Mouse (Mus musculus): ENCODE measurements around the gene Rbm15b.

Gene Rbm15b

DNA sequence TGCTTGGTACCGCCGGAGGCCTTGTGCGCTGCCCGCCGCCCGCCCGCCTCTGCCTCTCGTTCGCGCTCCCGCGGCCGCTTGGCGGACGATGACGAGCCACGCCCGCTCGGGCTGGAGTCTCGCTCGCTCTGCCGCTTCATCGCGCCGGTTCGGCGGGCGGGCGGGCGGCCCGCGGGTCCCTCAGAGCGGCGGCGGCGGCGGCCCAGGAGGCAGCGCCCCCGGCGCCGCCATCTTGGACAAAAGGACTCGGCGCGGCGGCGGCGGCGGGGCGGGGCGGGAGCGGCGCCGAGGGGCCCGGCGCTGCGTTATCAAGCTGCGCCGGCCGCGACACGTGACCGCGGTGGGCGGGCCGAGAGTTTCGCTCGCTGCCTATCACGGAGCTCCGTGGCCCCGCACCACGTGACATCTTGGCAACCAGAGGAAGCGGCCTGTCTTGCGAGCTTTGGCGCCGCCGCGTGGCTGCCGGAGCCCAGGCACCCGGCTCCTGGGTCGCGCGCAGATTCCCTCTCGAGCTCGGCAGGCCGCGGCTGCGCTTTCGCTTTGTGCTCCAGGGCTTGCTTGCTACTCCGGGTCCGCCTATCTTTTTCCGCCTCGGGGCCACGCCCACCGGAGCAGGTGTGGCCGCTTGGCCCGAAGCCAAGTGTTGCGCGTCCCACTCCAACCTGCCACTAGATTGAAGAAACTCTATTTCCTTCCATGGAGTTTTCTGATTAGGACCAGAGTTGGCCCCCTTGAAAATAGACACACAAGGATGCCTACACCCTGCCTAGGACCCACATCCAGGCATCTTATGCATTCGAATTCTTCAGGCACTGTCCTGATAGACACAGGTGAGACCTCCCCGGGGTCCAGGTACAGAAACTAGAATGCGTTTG, at the start of gene Rbm15b:
Rbm15b (minus strand) TSS at position 601 of the 875 bp plus-strand sequence.
- DNase-seq (ENCODE audit: low spot score), result peak; percentile 98

DNA sequence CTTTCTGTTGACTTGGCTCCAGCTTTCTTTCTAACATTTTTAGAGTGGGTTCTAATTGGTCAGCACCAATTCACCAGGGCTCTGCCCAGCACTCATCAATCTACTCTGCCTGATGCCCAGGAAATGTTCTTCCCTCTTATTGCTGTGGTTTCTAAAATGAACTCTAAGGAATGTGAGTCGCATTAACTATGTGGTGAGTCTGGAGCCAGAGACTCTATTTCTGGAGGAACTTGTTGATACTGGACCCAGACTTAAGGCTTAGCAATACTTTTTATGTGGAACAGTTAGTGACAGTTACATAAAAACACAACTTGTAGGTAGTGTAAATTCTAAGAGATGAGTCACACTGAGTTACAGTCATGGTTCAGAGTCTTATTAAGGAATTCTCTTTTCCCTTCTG, 47.8 kb upstream of the Rbm15b start:
- DNase-seq (ENCODE audit: low spot score), result no peak

DNA sequence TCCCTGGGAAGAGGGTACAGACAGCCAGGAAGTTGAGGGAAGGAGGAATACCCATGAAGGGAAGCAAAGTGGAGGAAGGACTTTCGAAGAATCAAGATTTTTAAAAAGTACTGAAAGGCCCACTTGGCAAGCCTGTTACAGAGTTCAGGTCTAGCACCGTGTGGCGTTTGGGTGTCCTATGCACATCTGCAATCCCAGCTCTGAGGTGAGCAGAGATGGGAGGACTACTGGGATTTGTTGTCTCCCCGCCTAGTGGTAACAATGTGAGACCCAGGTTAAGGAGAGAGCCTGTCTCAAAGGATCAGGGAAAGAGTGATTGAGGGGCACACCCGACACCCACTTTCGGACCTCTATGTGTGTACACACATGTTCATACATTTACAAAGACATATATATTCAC, 27.6 kb upstream of the Rbm15b start:
- DNase-seq (ENCODE audit: low spot score), result no peak

DNA sequence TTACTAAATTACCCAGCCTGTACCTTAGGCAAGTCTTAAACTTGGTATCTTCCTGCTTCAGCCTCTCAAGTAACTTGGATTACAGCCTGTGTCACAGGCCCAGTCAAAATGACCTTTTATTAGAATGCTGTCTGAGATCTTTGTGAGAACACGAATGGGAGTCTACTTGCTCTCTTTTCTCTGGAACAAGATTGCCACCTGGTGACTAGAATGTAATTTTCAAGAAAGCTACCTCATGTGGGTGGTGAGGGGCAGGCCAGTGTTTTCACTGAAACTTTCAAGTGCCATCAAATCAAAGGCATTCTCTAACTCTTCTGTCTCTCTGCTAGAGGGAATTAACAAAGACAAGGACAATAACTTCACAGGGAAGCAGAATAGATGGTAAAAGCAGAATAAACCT, 26.5 kb upstream of the Rbm15b start:
- DNase-seq (ENCODE audit: low spot score), result no peak

DNA sequence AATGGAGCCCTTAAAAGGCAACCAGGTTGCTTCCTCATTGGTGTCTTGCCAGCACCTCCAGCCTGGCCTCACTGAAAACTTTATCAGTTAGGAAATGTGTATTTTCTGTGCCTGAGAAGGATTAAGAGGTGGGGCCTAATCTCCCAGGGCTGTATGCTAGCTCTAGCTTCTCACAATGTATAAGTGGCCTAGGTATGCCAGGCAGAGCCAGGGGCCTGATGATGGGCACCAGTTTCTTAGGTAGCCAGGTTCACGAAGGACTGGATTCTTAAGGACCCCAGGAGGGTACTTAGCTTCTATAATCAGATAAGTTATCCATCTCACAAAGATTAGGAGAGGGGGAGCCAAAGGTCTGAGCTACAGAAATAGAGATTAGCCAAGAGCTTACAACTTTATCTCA, 24.4 kb upstream of the Rbm15b start:
- no peak for DNase-seq (ENCODE audit: low spot score)

DNA sequence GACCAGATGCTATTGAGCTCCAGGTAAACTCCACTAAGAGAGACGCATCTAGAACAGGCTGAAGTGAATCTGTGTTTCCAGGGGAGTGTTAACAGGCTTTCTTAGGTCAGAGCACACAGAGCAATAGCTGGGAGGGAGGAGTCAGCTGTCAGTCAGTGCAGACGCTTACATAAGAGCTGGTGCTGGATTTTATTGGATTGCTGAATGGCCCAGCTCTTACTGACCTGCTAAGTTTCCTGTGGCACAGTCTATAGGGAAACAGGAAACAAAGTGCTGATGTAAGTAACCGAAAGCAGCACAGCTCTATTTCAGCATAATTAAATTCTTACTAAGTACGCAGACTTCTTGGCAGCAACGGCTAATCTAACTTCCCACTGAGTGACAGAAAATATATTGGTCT, 21.5 kb upstream of the Rbm15b start:
- no peak for DNase-seq (ENCODE audit: low spot score)

DNA sequence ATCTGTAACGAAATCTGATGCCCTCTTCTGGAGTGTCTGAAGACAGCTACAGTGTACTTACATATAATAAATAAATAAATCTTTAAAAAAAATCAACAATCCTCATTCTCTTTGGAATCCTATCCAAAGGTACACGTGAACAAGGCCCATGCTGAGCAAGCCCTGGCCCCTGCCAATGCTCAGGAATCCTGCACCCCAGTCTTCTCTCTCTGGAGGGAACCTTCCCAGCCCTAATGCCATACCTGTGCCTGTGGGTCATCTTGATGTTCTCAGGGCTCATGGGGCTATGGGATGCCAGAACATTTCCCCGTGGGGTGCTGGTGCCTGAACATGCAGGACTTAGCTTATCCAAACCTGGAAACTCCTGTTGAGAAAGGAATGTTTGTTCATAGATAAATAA, 20.9 kb upstream of the Rbm15b start:
- DNase-seq (ENCODE audit: low spot score), result no peak

DNA sequence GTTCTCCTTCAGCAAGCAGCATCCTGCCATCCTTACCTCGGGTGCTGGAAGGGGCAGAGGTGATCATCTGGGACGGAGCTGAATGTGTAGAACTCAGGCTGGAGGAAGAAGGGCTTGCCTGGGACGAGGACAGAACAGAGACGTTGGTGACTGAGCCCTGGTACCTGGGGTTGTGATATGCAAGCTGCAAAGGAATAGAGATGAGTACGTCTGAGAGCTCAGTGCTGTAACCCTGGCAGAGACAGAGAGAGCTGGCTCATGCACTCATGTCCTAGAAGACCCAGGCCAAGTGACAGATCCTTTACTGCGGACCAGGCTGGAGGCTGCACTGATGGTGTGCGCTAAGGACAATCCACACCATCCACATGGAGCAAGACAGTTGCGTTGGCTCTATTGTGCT, 19.4 kb upstream of the Rbm15b start:
- DNase-seq (ENCODE audit: low spot score), result no peak

DNA sequence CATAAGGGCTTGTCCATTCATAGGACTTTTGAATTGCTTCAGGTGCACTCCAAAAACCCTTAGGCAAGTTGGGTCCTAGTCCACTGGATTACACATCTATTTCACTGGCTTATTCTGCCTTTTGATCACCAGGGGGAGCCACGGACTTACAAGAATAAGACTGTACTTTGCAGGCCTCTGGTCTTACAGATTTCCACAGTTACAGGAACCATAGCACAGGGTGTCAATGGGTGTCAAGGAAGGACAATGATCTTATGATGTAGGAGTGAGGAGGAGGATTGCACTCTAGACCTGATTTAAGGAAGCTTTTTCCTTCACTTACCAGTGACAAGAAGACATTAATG, 16.5 kb upstream of the Rbm15b start:
- DNase-seq (ENCODE audit: low spot score), result peak; percentile 35

DNA sequence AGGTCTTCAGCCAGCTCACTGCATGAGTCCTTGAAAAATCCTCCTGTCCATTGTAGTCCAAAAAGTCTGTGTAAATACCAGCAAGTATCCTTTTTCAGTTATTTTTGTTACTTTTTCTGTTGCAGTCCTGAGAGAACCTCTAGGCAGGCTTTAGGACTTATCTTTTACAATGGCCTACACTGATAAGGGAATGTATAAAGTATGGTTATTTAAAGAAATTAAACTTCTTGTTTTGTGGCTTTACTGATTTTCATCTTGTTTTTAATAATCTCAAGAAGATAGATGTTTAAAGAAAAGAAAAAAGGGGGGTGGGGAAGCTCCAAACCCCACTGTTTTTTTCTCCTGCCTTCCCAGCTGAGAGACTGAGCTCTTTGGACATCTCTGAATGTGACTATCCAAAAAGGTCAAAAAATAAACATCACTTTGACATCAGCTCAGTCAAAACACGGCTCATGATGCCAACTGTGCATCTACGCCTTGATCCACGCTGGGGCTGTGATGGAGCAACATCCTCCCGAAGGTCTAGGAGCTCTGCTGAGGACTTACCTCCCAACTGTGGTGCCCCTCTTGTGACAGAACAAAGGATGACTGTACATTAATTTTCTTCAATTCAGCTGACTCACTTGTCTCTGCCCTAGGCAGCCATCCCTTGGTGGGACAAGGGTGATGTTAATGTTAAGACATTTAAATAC, 16.0 kb upstream of the Rbm15b start:
- DNase-seq (ENCODE audit: low spot score), result no peak

DNA sequence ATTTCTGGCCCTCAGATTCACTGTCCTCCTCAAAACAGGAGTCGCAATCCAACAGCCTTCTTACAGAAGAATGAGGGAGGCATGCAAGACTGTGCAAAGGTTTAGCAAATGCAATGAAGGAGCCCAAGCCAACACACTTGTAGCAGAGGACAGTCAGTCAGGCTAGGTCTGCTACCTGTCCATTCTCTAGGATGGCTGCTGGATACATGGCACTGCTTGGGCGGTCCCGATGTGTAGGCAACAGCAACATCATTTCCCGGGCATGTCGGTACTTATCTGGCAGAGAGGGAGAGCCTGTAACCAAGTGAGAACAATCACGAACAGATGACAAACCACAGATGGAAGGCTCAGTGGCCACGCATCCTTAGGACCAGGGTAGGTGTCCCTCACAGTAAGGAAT, 14.4 kb upstream of the Rbm15b start:
- DNase-seq (ENCODE audit: low spot score), result no peak

DNA sequence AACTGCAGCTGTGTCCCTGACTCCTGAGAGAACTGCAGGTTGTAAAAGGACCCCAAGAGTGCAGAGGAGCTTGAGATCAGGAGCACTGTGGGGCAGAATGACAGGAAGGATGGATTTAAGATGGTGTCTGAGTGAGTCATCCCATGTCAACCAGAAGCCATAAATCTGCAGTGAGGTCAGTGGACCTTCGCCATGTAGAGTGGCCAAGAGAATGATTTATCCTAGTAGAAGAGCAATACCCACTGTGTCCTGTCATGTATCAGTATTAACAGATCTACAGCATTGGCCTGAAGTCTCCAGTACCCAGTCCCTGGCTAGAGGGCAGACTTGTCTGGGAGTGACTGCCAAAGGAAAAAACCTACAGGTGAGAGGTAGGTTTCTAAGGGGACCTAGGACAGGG, 11.7 kb upstream of the Rbm15b start:
- DNase-seq (ENCODE audit: low spot score), result no peak

DNA sequence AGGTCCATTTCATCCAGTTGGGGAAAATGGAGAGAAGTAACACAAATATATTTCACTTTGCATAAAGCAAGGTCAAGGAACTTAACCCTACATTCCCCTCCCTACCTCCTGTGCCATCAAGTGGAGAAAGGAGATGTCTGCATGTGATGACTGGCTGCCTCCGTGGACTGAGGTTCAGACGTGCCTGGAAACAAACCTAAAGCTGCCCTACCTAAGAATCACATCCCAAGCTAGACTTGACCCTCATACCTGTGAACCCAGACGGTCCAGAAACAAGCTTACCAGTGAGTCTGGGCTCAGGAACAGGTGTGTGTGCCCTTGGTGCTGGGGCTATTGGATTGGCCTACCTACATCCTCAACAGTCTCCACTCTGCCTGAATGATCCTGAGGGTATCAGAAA, 6.1 kb upstream of the Rbm15b start:
- no peak for DNase-seq (ENCODE audit: low spot score)

DNA sequence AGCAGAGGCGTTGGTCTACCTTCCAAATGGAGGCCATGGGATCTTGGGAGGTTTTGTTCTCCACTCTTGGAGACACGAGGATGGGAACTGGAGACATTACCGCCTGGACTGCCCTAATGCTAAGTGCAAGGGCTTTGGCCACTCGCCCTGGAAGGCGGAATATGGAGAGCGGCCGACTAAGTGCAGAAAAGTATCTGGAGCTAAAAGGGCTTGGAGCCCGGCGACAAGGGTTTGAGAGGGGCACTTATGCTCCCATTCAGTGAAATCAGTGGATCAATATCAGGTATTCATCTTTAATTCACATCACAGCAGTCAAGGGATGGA, 5.3 kb upstream of the Rbm15b start:
- DNase-seq (ENCODE audit: low spot score), result no peak

DNA sequence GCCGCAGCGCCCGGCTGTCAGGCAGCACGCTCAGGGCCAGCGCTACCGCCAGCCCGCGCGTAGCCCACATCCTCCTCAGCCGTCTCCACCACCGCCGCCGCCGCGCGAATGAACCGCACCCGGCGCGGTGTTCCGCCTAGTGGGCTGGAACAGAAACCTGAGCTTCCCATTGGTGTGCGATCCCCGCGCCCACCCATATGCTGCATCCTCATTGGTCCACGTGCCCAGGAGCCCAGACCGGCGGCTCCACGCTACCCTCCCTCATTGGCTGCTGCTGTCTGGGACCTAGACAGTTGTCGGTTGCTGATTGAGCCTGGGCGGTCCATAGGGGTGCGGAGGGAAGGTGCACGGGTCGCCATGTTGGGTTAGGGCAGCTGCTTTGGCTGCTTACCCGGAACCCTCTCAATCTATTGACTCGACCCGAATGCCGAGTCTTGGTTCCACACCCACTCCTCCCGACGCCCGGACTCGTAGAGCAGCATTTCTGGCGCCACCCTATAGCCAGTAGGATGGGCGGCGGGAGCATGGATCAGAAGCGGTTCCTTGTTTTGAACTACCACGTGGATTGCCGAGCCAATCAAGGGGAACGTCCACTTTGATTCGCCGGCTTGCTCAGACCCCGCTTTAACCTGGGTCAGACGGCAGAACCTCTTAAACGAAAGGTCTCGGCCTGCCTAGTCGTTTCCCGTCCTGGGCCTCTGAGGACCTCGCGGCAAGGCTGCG, 4.8 kb upstream of the Rbm15b start, which contains the start of gene Manf:
Manf (minus strand) TSS at position 151 of the 723 bp plus-strand sequence.
- peak; percentile 99 for DNase-seq (ENCODE audit: low spot score)

DNA sequence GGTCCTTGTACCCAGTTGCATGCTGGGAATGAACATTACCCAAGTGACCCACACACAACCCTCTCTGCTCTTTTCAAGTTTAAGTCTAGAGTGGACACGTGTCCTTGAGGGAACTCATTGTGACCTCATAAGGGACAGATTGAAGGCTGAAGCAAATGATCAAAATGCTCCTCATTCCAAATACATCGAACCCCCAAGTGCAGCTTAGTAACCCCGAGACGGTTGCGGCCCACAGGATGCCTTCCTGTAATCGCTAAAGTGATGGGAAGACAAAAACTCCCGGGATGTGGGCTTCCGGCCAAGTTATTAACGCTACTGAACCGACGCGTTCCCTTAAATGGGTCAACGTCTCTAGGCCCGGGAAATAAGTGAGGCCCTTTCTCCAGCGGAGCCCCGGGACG, 4.1 kb upstream of the Rbm15b start:
- DNase-seq (ENCODE audit: low spot score), result no peak

DNA sequence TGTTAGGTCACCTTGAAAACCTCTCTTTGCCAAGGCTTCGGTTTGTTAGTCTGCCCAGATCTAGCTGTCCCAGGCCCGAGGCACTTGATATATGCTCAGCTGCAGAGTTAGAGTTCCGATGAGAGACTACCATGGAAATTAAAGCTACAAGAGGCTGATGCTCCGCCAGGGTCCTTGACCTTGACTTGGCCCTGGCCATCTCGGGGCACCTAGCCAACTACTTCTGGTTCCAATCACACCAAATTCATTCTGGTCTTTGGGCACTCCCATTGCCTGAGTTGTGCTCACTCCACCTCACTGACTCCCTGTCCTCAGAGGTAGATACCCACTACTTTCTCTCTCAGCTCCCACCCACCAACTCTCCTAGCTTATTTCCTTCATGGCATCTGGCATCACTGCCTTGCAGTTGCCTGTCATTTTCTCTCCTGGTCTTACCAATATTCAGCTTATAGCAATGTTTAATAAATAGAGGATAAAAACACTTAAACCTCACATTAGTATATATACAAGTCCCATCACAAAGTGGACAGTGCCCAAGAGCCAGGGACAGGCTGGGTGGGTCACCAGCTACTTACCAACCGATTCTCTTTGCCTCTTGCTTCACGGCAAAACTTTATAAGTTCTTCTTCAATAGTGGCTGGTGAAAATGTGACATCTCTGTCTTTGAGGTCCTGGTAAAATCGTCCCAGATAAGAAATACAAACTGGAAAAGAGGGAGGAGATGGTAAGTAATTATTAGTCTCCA, 3.4 kb upstream of the Rbm15b start:
- no peak for DNase-seq (ENCODE audit: low spot score)

DNA sequence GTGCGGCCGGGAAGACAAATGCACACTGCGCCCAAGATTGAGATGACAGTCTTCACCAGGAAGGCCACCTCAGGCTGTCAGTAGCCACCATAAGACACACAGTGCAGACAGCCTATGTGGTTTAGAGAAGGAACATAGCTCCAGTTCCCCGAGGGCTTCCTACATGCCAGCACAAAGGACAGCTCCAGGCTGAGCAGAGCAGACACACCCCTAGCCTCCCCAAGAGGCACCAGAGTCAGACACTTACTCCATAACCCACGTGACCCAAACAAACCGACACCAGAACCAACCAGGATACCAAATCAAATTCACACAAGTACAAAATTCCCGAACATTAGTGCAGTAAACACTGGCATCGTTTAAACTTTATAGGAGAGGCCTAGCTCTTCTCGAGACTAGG, 2.1 kb upstream of the Rbm15b start:
- DNase-seq (ENCODE audit: low spot score), result no peak

DNA sequence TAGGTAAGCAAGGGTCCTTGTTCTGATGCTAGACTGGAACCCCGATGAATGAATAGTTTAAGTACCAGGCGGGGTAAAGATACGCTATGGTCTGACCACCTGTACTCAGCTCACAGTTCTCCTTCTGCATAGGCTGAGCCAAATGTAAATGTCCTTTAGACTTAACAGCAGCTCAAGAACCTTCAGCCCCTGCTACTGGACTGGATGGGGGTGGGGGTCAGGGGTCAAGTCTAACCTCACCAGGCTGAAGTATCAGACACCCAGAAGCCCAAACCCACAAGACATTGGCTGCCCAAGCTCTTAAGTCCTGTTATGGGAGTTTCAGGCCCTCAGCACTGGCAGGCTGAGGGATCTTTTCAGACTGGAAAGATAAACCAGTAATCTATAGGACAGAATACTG, 1.1 kb upstream of the Rbm15b start:
- DNase-seq (ENCODE audit: low spot score), result no peak

DNA sequence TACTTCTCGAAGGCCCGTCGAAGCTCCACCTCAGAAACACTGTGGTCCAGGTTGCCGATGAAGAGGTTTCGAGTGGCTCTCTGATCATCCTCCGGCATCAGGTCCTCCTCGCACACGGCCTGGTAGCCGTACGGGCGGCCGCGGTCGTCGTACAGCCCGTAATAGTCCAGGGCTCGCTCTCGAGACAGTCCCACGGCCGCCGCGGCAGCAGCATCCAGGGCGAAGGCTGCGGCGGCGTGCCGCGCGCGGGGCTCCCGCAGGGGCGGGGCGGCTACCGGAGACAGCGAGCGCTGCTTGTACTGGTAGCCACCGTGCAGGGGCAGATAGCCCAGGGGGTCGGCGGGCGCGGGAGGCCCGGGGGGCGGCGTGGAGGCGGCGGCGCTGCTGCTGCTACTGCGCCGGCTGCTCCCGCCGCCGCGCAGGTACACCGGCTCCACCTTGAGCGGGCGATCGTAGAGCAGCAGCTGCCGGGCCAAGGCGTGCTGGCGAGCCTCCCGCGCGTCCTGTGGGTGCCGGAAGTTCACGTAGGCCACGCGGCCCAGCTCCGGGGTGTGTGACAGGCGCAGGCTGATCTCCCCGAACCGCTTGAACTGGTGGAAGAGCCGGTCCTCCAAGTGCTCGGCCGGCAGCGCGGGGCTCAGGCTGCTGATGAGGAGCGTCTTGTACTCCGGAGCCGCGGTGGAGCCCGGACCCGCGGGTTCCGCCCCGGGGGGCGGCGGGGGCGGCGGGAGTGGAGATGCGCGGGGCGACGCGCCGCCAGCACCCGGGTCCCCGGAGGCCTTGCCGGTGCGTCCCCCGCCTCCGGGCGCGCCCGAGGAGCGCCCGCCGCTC, 1.1 kb downstream of the Rbm15b start:
- peak; percentile 68 for DNase-seq (ENCODE audit: low spot score)
